Mouse (Mus musculus): ENCODE results near the gene Ranbp3l. TPM values are rescaled to one million over a fixed set of nuclear protein-coding genes. Genes with fewer than 3 reads are reported as not detected.

Ranbp3l gene
- polyA plus RNA-seq, 1 experiment from 2014 or later = 0.77 TPM

GRCm38 (mm10) chr15:9080206-9080605 is 112.5 kb downstream of the Ranbp3l start:
- Histone ChIP-seq H3K27me3 (no peaks in the 10 kb centered on the region), H3K4me2 (peak overlapping the region; percentile 71), H3K9me3 (replicated peaks) (no peaks in the 10 kb centered on the region), H3K4me1 (replicated peaks) (peaks cover 81% of the 10 kb centered on the region), H3K27ac (replicated peaks) (peak overlapping the region; percentile 98), H3K4me3 (replicated peaks) (peak overlapping the region; percentile 37), H3K36me3 (replicated peaks) (peaks cover 48% of the 10 kb centered on the region), H3K9ac (peak overlapping the region; percentile 37; the same call in 1 of the 2 replicates)
- 7% methylated on average over 4 of the region's 4 CpGs for WGBS (ENCODE audit: insufficient replicate concordance)
- ATAC-seq (ENCODE audit: insufficient read depth) = peak; percentile 11

- Histone ChIP-seq H3K9ac (peak overlapping the region; percentile 26), H3K4me2 (peak overlapping the region; percentile 71), H3K27ac (replicated peaks) (peak overlapping the region; percentile 98), H3K4me1 (replicated peaks) (peaks cover 81% of the 10 kb centered on the region), H3K36me3 (replicated peaks) (peaks cover 55% of the 10 kb centered on the region), H3K27me3 (no peaks in the 10 kb centered on the region), H3K4me3 (replicated peaks) (peak overlapping the region; percentile 4; the same call in 1 of the 2 replicates), H3K9me3 (replicated peaks) (no peaks in the 10 kb centered on the region)
- no peak for ATAC-seq (ENCODE audit: insufficient read depth)
- WGBS (ENCODE audit: insufficient replicate concordance) = 39% methylated on average over 3 of the region's 3 CpGs
Measured at GRCm38 (mm10) chr15:9081294-9081693, 113.5 kb downstream of the Ranbp3l start.

DNA sequence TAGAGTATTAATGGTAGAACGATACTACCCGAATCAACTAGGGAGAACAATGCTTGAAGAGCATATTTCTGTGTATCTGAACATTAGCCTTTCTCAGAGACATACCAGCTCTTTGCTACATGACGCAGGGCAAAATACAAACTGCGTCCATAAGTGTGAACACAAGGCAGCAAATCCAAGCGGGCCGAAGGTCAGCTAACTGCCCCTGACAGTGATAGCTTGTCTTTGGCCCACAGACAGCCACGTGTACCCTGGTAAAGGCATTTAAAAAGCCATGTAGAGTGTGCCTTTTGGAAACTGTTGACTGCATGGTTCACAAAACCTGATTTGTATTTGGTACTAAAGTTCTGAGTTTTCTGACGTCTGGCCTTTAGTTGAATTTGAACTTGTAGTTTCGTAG is 115.0 kb downstream of the Ranbp3l start:
- Histone ChIP-seq H3K4me2 (no peak overlapping the region), H3K27me3 (no peaks in the 10 kb centered on the region), H3K4me1 (replicated peaks) (peaks cover 82% of the 10 kb centered on the region), H3K4me3 (replicated peaks) (no peak overlapping the region), H3K36me3 (replicated peaks) (peaks cover 65% of the 10 kb centered on the region), H3K9me3 (replicated peaks) (no peaks in the 10 kb centered on the region), H3K9ac (no peak overlapping the region), H3K27ac (replicated peaks) (peak overlapping the region; percentile 61)
- 74% methylated on average over 9 of the region's 9 CpGs for WGBS (ENCODE audit: insufficient replicate concordance)
- no peak for ATAC-seq (ENCODE audit: insufficient read depth)

- H3K27ac ChIP-seq (replicated peaks) = peak overlapping the region; percentile 77
- peak; percentile 83 for ATAC-seq (ENCODE audit: insufficient read depth)
Measured at GRCm38 (mm10) chr15:9086813-9087212, 119.1 kb downstream of the Ranbp3l start.

GRCm38 (mm10) chr15:9087421-9087820 is 119.7 kb downstream of the Ranbp3l start:
- no peak for ATAC-seq (ENCODE audit: insufficient read depth)
- 83% methylated on average over 5 of the region's 5 CpGs for WGBS (ENCODE audit: insufficient replicate concordance)
- 0 out of 2 replicates have a peak overlapping the region, but pooled peaks have one; percentile 32 for H3K4me2 ChIP-seq
- no peak overlapping the region for H3K4me3 ChIP-seq (replicated peaks)
- no peak overlapping the region for H3K9ac ChIP-seq
- H3K4me1 ChIP-seq (replicated peaks) = peaks cover 71% of the 10 kb centered on the region
- H3K9me3 ChIP-seq (replicated peaks) = no peaks in the 10 kb centered on the region
- H3K36me3 ChIP-seq (replicated peaks) = peaks cover 96% of the 10 kb centered on the region
- no peaks in the 10 kb centered on the region for H3K27me3 ChIP-seq
- peak overlapping the region; percentile 77 for H3K27ac ChIP-seq (replicated peaks)

More at GRCm38 (mm10) chr15:9086813-9087212, 119.1 kb downstream of the Ranbp3l start:
- Histone ChIP-seq H3K27me3 (no peaks in the 10 kb centered on the region), H3K36me3 (replicated peaks) (peaks cover 92% of the 10 kb centered on the region), H3K4me3 (replicated peaks) (no peak overlapping the region), H3K4me1 (replicated peaks) (peaks cover 75% of the 10 kb centered on the region), H3K9ac (no peak overlapping the region), H3K4me2 (peak overlapping the region; percentile 32), H3K9me3 (replicated peaks) (no peaks in the 10 kb centered on the region)
- 62% methylated on average over 11 of the region's 11 CpGs for WGBS (ENCODE audit: insufficient replicate concordance)

DNA sequence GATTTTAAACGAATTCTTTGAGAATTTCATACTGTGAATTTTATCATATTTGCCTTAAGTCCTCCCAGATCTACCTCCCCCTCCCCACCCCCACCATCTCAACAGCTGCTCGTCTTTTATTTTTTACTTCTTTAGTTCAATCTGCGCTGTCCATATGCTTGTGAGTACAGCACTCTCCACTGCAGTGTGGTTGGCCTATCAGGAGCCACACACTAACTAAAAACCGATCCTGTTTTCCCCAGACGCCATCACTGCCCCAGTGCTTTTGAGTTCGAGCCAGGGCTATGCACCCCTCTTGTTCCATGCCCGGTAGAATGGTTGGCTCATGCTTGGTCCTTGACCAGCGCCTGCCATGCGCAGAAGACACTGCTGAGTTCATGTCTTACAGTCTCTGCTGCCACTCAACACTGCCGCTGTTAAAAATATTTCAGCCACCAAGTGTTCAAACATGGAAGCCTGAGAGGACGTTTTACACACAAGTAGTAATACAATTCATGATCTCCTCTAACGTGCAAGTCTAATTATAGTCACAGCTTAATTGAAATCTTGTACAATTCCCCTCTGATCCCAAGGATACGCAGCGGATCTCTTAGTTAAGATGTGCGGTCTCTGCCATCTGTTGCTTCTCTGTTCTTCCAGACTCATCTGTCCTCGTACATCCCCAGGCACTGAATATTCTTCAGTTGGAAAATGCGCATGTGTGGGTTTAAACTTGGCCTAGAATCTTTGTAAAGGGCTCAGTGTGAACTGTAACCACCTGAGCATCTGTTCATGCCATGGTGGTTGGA is 120.3 kb downstream of the Ranbp3l start:
- H3K27ac ChIP-seq (replicated peaks) = no peak overlapping the region; the same call in 1 of the 2 replicates
- H3K27me3 ChIP-seq = no peaks in the 10 kb centered on the region
- no peak overlapping the region for H3K4me3 ChIP-seq (replicated peaks)
- H3K4me1 ChIP-seq (replicated peaks) = peaks cover 71% of the 10 kb centered on the region
- no peak for ATAC-seq (ENCODE audit: insufficient read depth)
- H3K36me3 ChIP-seq (replicated peaks) = peaks cover 98% of the 10 kb centered on the region
- H3K4me2 ChIP-seq = no peak overlapping the region
- H3K9me3 ChIP-seq (replicated peaks) = no peaks in the 10 kb centered on the region
- 85% methylated on average over 17 of the region's 17 CpGs for WGBS (ENCODE audit: insufficient replicate concordance)
- H3K9ac ChIP-seq = no peak overlapping the region

DNA sequence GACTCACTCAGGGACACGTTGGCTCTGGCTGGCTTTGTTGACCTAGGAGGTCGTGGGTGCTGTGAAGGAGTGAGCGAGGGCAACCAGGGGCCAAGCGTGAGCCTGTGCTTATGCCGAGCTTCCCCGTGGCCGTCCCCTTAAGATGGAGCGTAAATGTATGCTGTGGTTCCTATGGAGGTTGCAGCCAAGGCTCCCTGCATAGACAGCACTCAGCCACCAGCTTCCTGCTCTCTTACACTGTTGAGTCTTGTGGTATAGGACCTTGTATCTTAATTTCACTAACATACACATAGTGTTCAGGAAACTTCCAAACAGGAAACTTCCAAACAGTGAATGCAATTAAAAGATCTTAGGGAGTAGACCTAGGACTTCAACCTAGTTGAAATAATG is 120.9 kb downstream of the Ranbp3l start:
- Histone ChIP-seq H3K27me3 (no peaks in the 10 kb centered on the region), H3K27ac (replicated peaks) (no peak overlapping the region), H3K4me3 (replicated peaks) (no peak overlapping the region), H3K9me3 (replicated peaks) (no peaks in the 10 kb centered on the region), H3K9ac (no peak overlapping the region), H3K4me1 (replicated peaks) (peaks cover 70% of the 10 kb centered on the region), H3K36me3 (replicated peaks) (peaks cover 98% of the 10 kb centered on the region), H3K4me2 (no peak overlapping the region)
- no peak for ATAC-seq (ENCODE audit: insufficient read depth)
- 85% methylated on average over 8 of the region's 8 CpGs for WGBS (ENCODE audit: insufficient replicate concordance)

GRCm38 (mm10) chr15:9089136-9089720 is 121.5 kb downstream of the Ranbp3l start:
- Histone ChIP-seq H3K9me3 (replicated peaks) (no peaks in the 10 kb centered on the region), H3K4me2 (no peak overlapping the region), H3K27me3 (no peaks in the 10 kb centered on the region), H3K4me1 (replicated peaks) (peaks cover 72% of the 10 kb centered on the region), H3K9ac (no peak overlapping the region), H3K4me3 (replicated peaks) (no peak overlapping the region), H3K36me3 (replicated peaks) (peaks cover 98% of the 10 kb centered on the region), H3K27ac (replicated peaks) (peak overlapping the region; percentile 38; the same call in 1 of the 2 replicates)
- 53% methylated on average over 2 of the region's 2 CpGs for WGBS (ENCODE audit: insufficient replicate concordance)
- ATAC-seq (ENCODE audit: insufficient read depth) = no peak

- no peak for ATAC-seq (ENCODE audit: insufficient read depth)
Measured at GRCm38 (mm10) chr15:9090662-9091061, 122.9 kb downstream of the Ranbp3l start.

DNA sequence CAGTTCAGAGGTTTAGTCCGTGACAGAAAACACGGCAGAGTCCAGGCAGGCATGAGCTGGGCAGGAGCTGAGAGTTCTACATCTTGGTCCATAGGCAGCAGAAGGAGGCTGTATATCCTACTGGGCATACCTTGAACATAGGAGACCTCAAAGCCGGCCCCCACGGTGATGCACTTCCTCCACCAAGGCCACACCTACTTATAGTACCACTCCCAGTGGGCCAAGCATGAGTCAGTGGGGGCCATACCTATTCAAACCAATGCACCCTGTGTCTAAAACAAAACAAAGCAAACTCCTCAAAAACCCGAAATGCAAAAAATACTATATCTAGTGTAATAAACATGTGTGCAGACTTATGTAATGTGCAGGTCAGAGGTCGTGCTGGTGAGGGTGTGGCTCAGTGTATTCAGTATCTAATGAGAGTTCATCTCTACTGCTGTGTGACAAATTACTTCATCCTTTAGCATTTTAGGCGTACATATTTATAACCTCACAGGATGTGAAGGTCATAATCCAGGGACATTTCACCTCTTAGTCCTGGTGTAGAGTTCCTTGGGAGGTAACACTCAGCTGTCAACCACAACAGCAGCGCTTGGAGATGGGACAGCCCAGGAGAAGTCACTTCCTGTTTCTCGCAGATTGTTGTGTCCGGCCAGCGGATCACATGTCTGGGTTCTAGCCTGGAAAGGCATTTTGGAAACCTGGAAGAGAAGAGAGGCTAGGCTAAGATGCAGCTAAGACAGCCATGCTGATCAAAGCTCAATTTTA is 126.0 kb downstream of the Ranbp3l start:
- Histone ChIP-seq H3K36me3 (replicated peaks) (peaks cover 92% of the 10 kb centered on the region), H3K4me2 (peak overlapping the region; percentile 50), H3K4me3 (replicated peaks) (no peak overlapping the region), H3K9ac (no peak overlapping the region), H3K27me3 (no peaks in the 10 kb centered on the region), H3K4me1 (replicated peaks) (peaks cover 52% of the 10 kb centered on the region), H3K9me3 (replicated peaks) (no peaks in the 10 kb centered on the region), H3K27ac (replicated peaks) (peak overlapping the region; percentile 64)
- WGBS (ENCODE audit: insufficient replicate concordance) = 64% methylated on average over 11 of the region's 11 CpGs
- ATAC-seq (ENCODE audit: insufficient read depth) = peak; percentile 31

More at GRCm38 (mm10) chr15:9090662-9091061, 122.9 kb downstream of the Ranbp3l start:
- Histone ChIP-seq H3K27ac (replicated peaks) (no peak overlapping the region), H3K36me3 (replicated peaks) (peaks cover 96% of the 10 kb centered on the region), H3K27me3 (no peaks in the 10 kb centered on the region), H3K4me3 (replicated peaks) (no peak overlapping the region), H3K9ac (no peak overlapping the region), H3K4me2 (no peak overlapping the region), H3K9me3 (replicated peaks) (no peaks in the 10 kb centered on the region), H3K4me1 (replicated peaks) (peaks cover 78% of the 10 kb centered on the region)
- 51% methylated on average over 5 of the region's 5 CpGs for WGBS (ENCODE audit: insufficient replicate concordance)

- 17% methylated on average over 13 of the region's 13 CpGs for WGBS (ENCODE audit: insufficient replicate concordance)
- peak; percentile 79 for ATAC-seq (ENCODE audit: insufficient read depth)
- Histone ChIP-seq H3K9ac (peak overlapping the region; percentile 35; the same call in 1 of the 2 replicates), H3K27ac (replicated peaks) (peak overlapping the region; percentile 64), H3K4me2 (peak overlapping the region; percentile 50), H3K27me3 (no peaks in the 10 kb centered on the region), H3K9me3 (replicated peaks) (no peaks in the 10 kb centered on the region), H3K4me1 (replicated peaks) (peaks cover 49% of the 10 kb centered on the region), H3K4me3 (replicated peaks) (no peak overlapping the region), H3K36me3 (replicated peaks) (peaks cover 93% of the 10 kb centered on the region)
Measured at GRCm38 (mm10) chr15:9094366-9094750, 126.6 kb downstream of the Ranbp3l start.
